In the genomic region with DNA sequence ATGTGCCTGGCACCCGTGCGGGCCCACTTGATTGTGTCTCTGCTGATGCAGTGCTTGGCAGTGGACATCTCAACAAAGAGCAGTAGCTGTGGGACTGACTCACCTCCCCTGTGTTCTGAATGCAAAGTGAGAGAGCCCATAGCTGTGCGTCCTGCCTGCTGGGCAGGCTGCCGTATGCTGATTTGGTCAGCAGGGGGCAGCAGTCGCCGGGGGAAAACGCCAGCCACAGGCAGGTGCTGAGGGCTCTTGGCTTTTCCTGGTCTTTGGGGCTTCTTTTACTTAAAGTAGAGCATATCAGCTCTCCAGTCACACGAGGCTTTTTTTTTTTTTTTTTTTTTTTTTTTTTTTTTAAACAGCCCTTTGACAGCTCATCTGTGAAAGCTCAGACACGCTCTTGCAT, we compare ENCODE assay signal across 9 mouse cellular contexts. TPM values are rescaled to one million over a fixed set of nuclear protein-coding genes. Genes with fewer than 3 reads are reported as not detected.
DNase-seq lines count a peak whose midpoint lies in the region; ATAC-seq and TF ChIP-seq lines count a peak whose summit lies in the region.
"Had no signal": no experiment of that assay in that cellular context is flagged by ENCODE, and none has a peak within 500 bp of the region (broad histone marks: within the 10 kb centered on the region; RNA-seq: fewer than 3 reads in every experiment).

No protein-coding gene starts in this region.

- ATAC-seq in kidney, embryonic 16.5 days (ENCODE audit: low FRiP score, low TSS enrichment) = no peak

- TF ChIP-seq CTCF in kidney, adult 2 months (conservative IDR thresholded peaks at IDR 0.05; ENCODE audit: insufficient read depth, insufficient read length, low read depth, low read length) = peak; percentile 91

- no peak overlapping the region for H3K9ac ChIP-seq in kidney, embryonic 16.5 days (replicated peaks; ENCODE audit: low read length)
- H3K9ac ChIP-seq: embryonic facial prominence, embryonic 15.5 days had no signal

- no peaks in the 10 kb centered on the region for H3K27me3 ChIP-seq in kidney, adult 2 months (replicated peaks; ENCODE audit: control insufficient read depth, insufficient read depth, low read length)
- H3K27me3 ChIP-seq in kidney, embryonic 16.5 days (ENCODE audit: insufficient read depth, low read length) = no peaks in the 10 kb centered on the region

- intact Hi-C loops in gastrocnemius, postnatal 36 days (cut with DNase I) = loop anchor here (5.0 kb wide), 3 partner anchors 144 to 244 kb away; no protein-coding TSS in a partner anchor

- H3K4me2 ChIP-seq in kidney, embryonic 16.5 days (replicated peaks; ENCODE audit: low read depth, low read length) = no peak overlapping the region
- H3K4me2 ChIP-seq: embryonic facial prominence, embryonic 15.5 days had no signal

- no peak overlapping the region for H3K27ac ChIP-seq in kidney, adult 2 months (ENCODE audit: insufficient read depth, low read depth, low read length)
- no peak overlapping the region for H3K27ac ChIP-seq in kidney, embryonic 16.5 days (ENCODE audit: low read length)
- H3K27ac ChIP-seq: embryonic facial prominence, embryonic 15.5 days had no signal

- no peaks in the 10 kb centered on the region for H3K36me3 ChIP-seq in kidney, adult 2 months (ENCODE audit: control insufficient read depth, insufficient read depth, low read length)
- no peaks in the 10 kb centered on the region for H3K36me3 ChIP-seq in kidney, embryonic 16.5 days (ENCODE audit: insufficient read depth, low read length)
- H3K36me3 ChIP-seq: embryonic facial prominence, embryonic 15.5 days had no signal

- no peaks in the 10 kb centered on the region for H3K9me3 ChIP-seq in kidney, embryonic 16.5 days (ENCODE audit: low read length)
- H3K9me3 ChIP-seq: embryonic facial prominence, embryonic 15.5 days had no signal

- H3K4me3 ChIP-seq in kidney, adult 2 months (ENCODE audit: insufficient read depth, low read depth, low read length) = no peak overlapping the region
- H3K4me3 ChIP-seq in kidney, embryonic 16.5 days (ENCODE audit: low read length) = no peak overlapping the region
- H3K4me3 ChIP-seq: embryonic facial prominence, embryonic 15.5 days had no signal

- WGBS in kidney, adult 2 months = 7% methylated on average over 9 of the region's 9 CpGs
- 6% methylated on average over 9 of the region's 9 CpGs for WGBS in kidney, embryonic 16.5 days

- no peak for TF ChIP-seq POLR2A in kidney, adult 2 months (IDR thresholded peaks at IDR 0.05; ENCODE audit: low read depth, low read length)

- peaks cover 4% of the 10 kb centered on the region; the same call in 1 of the 2 replicates for H3K4me1 ChIP-seq in kidney, adult 2 months (ENCODE audit: control insufficient read depth, insufficient read depth, low read length)
- H3K4me1 ChIP-seq in kidney, embryonic 16.5 days (ENCODE audit: insufficient read depth, low read length) = peaks cover 5% of the 10 kb centered on the region; the same call in 1 of the 2 replicates

- DNase-seq in kidney, adult 2 months = peak; percentile 64
- DNase-seq in cerebellum, adult 8-10 months = peak; percentile 80
- DNase-seq in gastrocnemius, postnatal 36 days = peak; percentile 52 to 69
- DNase-seq in layer of hippocampus, adult 18-20 months (ENCODE audit: low spot score in 2 of 2) = peak; percentile 82 to 87
- peak; percentile 74 for DNase-seq in lung, postnatal 36 days
- peak; percentile 80 for DNase-seq in retina, embryonic 14.5 days (ENCODE audit: low spot score)
- peak; percentile 78 to 80 for DNase-seq in thymus, postnatal 36 days

RNA-seq across cellular contexts. Expression of a gene that starts 4.5 kb away (rescaled TPM):
- 46.2 and 64.2 TPM in 2 replicates for polyA plus RNA-seq in kidney, adult 2 months (2012; rRNA removed)
- polyA plus RNA-seq in kidney, embryonic 16.5 days (2015; fragmentation: Nextera tagmentation; extraction: Ambion mirVana) = 83.7 and 91.0 TPM in 2 replicates
- 10 to 100 TPM; 18.0 to 27.2 TPM for total RNA-seq in gastrocnemius, postnatal 36 days (2021)
- 10 to 100 TPM; 19.5 to 21.8 TPM for total RNA-seq in layer of hippocampus, adult 18-20 months (2021)

RNA-seq across cellular contexts. Expression of a gene that starts 27.8 kb away (rescaled TPM):
- polyA plus RNA-seq in kidney, adult 2 months (2012; rRNA removed) = 16.8 and 53.3 TPM in 2 replicates
- 0.44 TPM in 1 of 2 replicates, not detected in the other for polyA plus RNA-seq in kidney, embryonic 16.5 days (2015; fragmentation: Nextera tagmentation; extraction: Ambion mirVana)
- over 10,000 TPM; 16,417 to 20,637 TPM for total RNA-seq in gastrocnemius, postnatal 36 days (2021)
- 10 to 100 TPM; 61.3 to 62.5 TPM for total RNA-seq in layer of hippocampus, adult 18-20 months (2021)
- polyA plus RNA-seq: embryonic facial prominence, embryonic 15.5 days had no signal

RNA-seq across cellular contexts. Expression of a gene that starts 58.6 kb away (rescaled TPM):
- 0.02 TPM in 1 of 2 replicates, not detected in the other for polyA plus RNA-seq in kidney, adult 2 months (2012; rRNA removed)
- not detected in 2 replicates for polyA plus RNA-seq in kidney, embryonic 16.5 days (2015; fragmentation: Nextera tagmentation; extraction: Ambion mirVana)
- total RNA-seq in gastrocnemius, postnatal 36 days (2021) = not detected
- 10 to 100 TPM; 34.4 to 34.9 TPM for total RNA-seq in layer of hippocampus, adult 18-20 months (2021)

Comparison
In these comparisons a context has a peak if more than half of its experiments do, and no peak if none do; other contexts are left out.
1. RNA of a gene that starts 27.8 kb away (total RNA-seq): 16,417 to 20,637 TPM in gastrocnemius, postnatal 36 days; 61.3 to 62.5 TPM in layer of hippocampus, adult 18-20 months; every median in the first group is over 100 times any median in the second.
2. RNA of a gene that starts 58.6 kb away (total RNA-seq): 34.4 to 34.9 TPM in layer of hippocampus, adult 18-20 months; not detected in gastrocnemius, postnatal 36 days; every median in the first group is over 10 times any median in the second.
3. Peak in every context shown above with its lines, with median percentiles within 50 percentile points of each other: DNase-seq.